Mouse (Mus musculus) urinary bladder, adult 2 months (tissue): ENCODE results near the gene Muc13. TPM values are rescaled to one million over a fixed set of nuclear protein-coding genes. Genes with fewer than 3 reads are reported as not detected.

Experiments
- DNase-seq: peaks from one replicate; pipeline ENCODE4 v3.0.0; 2022; ENCODE audit warnings: low spot score
- polyA plus RNA-seq: library from polyadenylated mRNA; depleted of rRNA; stranded (reverse); fragments of >200 nt; gene quantifications from 2 replicates; pipeline ENCODE4 v1.2.3, GENCODE M21; 2012

Gene Muc13
- polyA plus RNA-seq, 1 experiment: 0.04 TPM

DNA sequence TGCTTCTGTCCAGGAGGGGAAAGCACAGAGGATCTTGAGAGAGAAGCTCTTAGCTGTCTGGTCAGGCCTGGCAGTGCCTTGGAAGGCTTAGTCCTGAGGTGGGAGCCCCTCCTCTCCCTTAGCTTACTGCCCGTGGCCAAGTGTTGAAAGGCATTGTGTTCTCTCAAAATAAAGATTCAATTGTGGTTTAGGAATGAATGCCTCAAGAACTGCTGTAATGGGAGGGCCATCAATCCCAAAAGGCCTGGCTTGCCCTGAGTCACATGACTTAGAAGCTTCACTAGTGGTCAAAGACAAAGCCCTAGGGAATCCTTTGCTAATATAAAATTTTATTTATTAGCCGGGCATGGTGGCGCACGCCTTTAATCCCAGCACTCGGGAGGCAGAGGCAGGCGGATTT lies 30.8 kb downstream of the Muc13 start:
- DNase-seq: no peak

DNA sequence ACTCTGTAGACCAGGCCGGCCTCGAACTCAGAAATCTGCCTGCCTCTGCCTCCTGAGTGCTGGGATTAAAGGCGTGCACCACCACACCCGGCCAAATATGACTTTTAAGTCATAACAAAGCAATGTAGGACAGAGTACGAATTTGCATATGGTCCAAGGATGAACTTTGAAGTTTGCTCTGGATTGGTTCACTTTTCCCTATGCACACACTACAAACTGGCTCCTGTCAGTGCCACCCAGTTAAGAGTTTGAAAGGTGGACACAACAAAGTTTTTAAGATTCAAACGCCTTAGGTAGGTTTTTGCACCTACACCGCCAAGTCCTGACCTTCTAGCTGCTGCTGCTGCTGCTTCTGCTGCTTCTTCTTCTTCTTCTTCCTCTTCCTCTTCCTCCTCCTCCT lies 34.7 kb downstream of the Muc13 start:
- DNase-seq: no peak

DNA sequence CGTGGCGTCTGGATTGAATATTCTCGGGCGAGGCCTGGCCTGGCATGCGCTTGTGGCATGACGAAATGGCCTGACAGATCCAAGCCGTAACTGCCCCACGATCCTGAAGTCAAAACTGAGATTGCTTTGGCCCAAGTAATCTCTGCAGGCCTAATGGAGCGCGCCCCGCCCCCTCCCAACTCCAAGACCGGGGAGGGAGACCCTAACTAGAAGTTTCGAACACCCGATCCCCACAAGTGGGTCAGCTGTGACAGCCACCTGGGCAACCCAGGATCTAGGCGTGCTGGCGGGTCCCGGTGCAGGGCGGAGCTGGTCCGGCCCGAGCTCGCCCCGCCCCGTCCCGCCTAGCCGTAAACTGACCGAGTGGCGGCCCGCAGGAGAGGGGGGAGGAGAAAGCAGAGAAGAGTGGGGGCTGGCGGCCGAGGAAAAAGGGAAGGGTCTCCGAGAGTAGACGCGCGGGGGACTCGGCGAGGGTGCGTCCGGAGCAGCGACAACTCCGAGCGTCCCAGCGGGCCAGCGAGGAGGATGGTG lies 35.5 kb downstream of the Muc13 start, which contains the start of gene Itgb5:
TSS of gene Itgb5 (plus strand) at position 365 of the 531 bp plus-strand sequence.
- peak; percentile 80 for DNase-seq

DNA sequence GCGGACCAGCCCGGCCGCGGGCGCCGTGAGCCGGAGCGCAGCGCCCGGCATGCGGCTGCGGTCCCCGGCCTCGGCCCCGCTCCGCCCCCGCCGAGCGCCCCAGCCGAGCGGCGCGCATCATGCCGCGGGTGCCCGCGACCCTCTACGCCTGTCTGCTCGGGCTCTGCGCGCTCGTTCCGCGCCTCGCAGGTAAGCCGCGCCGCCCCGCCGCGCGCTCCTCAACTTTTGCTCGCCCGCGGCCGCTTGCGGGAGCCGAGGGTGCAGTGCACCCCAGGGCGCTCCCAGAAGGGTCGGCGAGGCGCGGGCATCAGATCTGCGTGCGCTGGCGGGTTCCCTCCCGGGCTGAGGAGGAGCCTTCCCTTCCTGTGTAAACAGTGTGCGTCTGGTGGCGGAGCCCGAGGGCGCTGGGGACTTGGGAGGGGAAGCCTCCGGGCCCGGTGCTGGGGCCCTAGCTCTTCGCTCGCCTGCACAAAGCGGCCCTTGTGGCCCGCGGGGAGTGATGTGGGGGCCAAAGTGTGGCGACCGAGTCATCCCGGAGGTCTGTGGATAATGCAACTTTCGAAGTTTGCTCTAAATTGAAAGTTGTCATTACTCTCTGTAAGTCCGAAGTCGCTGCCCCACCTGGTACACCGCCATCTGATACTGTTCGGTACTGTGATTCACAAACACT lies 36.1 kb downstream of the Muc13 start:
- DNase-seq: peak; percentile 66

DNA sequence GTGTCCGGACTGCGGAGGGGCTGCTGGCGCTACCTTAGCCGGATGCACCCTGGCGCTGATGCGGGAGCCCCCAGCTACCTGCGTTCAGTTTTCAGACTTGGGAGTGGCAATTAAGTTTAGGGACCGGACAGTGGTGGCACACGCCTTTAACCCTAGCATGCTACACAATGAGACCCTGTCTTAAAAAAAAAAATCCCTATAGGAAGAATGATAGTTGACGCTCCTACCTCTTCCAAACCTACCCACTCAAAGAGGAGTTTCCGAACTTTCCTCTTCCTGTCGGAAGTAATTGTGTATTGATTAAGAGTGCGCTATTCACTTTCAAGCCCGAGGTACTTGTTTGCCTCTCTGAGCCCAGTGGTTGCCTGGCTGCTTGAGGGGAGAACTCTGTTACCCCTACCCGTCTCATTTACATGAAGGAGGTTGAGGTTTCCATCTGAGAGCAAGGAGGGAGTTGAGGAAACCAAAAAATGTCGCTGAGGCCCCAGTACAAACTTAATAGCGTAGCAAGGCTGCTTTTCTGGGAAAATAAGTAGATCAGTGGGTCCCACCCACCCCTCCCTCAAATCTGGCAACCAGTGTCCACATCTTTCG lies 36.8 kb downstream of the Muc13 start:
- no peak for DNase-seq

DNA sequence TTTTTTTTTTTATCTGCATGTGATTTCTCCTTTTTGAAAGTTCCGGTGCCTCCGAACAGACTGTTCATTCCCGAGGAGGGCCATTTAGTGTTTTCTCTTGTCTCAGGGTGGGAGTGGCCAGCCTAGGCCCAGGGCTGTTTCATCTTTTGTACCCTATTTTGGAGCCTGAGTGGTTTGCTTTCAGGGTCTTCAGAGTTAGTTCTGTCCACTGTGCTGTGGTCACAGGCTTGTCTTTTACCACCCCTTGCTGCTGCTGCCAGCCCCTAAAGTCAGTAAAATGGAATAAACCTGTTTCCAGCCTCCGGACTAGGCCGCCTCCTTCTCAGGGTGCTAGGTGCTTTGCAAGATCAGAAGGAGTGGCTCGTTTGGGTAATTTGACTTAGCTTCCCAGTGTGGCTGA lies 38.2 kb downstream of the Muc13 start:
- DNase-seq: no peak

DNA sequence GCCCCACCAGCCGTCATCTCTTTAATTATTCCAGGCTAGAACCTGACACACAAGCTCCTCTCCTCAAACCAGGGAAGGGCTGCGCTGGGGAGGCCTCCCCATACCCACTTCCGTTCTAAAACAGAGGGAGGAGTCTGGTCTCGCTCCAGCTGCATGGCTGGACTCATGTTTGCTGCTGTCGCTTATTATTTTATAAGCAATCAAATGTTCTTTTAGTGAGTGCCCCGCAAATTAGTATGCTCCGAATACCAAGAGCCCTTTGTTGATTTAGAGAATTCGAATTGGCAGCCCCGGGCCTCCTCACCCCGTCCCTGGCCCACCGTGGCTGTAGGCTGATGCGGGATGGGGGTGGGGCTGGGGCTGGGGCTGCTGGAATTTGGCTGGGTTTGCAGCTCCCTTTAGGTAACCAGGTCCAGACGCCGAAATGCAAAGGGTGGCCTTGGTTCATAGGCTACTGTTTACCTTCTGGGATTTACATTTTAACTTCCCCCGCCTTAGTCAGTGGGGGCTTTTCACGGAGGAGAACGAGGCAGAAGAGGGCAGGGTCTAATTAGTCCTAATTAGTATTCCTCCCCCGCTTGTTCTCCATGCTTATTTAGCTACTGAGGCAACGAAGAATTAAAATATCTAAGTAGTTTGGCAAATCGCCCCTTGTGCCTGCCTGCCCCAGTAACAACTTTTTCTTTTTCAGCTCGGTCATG lies 39.0 kb downstream of the Muc13 start:
- DNase-seq: no peak

DNA sequence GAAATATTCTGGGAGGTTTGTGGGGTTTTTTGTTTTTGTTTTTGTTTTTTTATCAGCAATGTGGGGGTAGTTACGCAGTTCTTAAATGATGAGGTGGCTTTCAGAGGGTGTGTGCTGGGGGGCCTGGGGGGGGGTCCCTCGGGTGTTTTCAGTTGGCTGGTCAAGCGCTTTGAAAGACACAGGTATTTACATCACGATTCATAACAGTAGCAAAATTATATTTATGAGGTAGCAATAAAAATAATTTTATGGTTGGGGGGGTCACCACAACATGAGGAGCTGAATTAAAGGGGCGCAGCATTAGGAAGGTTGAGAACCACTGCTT lies 39.6 kb downstream of the Muc13 start:
- DNase-seq: no peak

DNA sequence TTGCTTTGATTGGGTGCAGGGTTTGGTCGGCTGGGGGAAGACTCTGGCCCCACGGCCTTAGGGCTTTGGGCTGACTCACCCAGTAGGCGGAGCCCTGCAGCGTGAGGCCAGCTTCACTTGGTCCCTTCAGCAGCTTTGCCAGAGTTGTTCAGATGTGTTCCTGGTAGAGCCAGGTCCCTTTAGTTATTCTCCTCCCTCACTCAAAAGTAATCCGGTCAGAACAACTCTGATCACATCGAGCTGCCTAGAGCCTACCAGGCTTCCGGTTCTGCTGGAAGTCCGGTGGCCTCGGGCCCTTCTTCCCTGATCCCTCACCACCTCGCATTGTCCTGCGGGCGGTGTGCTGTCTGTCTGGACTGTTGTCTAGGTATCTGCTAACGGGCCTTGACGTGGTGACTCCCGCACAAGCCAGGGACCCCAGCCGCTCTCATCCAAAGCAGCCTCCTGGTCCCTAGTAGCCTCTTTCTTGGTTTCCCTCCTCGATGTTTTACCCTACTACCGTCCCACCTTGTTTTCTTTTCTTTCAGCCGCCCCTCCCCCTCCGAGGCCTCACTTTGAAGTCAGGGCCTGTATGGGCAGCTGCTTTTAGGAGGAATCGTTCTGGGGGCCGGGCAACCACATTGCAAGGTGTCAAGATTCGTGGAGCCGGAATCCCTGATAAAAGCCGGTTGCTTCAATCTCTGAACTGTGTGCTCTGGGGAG lies 40.1 kb downstream of the Muc13 start:
- DNase-seq: peak; percentile 48

DNA sequence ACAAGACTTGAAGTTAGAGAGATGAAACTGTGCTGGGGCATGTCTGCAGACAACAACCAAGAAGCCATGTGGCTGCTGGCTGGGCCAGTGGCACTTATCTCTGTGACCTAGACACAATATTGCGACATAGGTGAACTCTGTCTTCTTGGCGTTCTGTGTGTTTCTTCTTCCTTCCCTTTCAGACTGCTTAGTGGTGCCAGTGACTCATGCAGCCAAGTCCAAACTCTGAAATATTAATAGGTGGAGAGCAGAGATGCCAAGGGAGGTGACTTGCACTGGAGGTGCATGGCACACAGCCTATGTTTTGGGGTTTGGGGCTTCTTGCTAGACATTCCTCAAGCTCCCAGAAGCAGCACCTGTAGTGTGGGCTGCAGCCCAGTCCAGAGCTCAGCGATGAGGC lies 42.8 kb downstream of the Muc13 start:
- DNase-seq: no peak

DNA sequence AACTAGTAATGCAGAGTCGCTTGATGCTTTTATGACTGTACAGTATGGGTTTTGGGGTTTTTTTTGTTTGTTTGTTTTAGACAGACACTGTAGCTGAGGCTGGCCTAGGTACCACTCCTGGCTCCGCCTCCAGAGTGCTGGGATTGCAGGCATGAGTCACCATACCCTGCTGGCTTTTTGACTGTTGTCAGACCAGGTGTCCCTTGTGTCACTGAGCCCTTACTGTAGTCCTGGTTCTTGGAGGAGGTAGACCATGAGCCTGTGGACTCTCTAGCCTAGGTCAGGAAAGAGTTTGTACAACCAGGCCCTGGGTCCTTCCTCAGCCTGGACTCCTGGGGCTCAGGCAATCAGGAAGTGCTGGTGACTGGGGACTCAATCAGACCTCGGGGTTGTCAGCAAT lies 43.4 kb downstream of the Muc13 start:
- DNase-seq: no peak

DNA sequence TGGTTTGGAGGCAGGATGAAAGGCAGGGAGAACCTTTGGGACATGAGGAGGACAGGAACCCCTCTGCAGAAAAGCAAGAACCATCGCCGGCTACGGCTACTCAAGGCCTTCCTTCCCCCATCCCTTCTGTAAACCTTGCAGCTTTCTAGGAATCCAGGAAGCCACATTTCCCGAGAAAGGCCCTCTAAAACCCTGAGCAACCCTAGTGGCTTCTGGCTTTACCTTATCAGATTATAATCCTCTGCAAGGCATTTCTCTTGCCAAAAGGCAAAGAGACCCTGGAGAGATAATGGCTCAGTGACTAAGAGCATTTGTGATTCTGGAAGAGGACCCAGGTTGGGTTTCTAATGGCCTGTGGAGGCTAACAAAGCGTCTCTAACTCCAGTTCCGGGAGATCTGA lies 46.8 kb downstream of the Muc13 start:
- DNase-seq: no peak

DNA sequence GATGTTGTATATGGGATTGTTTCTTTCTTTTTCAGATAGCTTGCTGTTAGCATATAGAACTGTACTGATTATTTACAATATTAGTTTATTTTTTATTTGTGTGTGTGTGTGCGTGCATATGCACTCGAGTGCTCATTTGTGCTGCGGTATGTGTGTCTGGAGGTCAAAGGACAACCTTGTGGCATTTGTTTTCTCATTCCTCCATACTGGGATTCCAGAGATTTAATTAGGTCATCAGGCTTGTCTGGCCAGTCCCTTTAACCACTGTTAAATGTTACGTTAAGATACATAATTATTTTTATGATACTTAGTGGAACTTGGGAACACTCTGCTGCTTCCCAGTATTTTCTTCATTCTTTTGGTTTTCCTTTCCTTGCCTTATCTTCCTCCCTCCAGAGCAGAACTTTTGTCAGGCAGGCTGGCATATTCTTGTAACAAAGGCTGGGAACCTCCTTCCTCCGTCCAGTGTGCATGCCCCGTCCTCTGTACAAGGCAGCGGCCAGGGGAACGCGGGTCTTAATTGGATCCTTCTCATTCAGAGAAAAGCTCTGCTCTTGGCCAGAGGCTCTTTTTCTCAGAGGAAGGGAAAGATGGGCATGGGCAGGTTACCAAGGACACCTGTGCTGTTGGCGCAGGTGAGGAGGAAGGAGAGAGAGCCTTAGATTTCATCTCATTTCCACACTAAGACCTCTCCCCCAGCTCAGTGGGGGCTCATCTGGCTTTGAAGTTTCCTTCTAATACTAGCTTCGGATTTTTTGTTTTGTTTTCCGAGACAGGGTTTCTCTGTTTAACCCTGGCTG lies 48.4 kb downstream of the Muc13 start:
- no peak for DNase-seq

DNA sequence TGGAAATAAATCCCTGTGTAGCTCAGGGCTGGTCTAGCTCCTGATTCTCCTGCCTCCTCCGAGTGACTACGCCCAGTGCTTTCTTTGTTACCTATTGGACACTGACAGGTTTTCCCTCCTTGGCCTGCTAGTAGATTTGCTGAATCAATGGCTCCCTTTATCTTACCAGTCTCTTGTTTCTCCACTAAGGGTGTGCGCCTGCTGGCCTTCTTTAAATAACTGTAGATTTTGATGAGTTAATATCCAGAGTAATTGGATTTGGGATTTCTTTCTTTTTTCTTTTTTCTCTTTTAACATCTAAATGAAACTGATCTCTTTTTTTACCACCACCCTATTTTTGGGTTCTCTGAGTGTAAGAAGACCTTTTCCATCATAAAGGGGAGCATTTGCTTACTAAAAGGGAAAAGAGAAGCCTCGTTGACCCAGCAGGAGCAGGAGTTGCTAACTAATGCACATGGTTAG lies 50.3 kb downstream of the Muc13 start:
- DNase-seq: no peak

DNA sequence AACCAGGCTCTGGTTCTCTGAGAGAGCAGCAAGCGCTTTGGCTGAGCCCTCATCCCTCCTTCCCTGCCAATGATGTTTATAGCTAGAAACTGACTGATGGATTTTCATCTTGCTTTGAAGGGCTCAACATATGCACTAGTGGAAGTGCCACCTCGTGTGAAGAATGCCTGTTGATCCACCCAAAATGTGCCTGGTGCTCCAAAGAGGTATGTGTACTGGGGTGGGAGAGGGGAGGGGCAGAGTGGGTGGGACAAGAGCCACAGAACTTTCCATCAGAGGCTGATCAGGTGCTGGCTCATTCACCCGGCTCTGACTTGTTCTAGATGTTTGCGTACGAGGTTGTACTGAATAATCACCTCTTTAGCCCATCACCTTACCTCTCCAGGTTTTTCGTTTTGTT lies 51.0 kb downstream of the Muc13 start:
- DNase-seq: no peak

DNA sequence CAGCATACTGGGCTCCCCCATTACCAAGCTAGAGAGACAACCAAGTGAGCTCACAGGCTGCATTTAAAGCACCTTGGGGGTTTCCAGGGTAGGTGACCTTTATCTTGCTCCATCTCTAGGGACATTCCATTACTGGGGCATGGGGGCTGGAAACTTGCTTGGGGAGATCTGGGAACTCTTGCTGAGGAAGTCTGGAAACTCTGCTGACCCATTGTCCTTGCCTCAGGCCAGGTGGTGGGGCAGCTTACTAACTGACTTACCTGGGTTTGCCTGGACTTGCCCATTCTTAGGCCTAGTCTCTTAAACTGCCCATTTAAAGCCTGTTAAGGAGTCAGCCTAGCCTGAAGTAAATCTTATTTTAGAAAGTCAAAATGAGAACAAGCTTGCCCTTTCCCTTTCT lies 59.4 kb downstream of the Muc13 start:
- no peak for DNase-seq

DNA sequence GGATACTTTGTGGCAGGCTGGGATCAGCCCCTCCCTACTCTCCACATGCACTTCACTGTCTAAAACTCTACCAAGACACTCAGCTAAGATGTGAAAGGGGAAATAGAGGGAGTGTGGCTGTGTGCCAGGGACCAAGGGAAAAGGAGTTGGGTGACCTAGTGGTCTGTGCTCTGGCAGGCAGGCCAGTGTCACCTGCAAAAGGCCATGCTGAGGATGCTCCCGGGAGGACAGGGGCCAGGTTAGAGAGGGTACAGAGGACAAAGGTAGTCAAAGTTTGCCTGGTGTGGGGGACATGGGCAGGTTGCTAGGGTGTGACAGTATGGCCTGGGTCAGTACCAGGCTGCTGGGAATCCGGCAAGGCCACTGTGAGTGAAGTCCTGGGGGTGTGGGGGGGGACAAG lies 64.9 kb downstream of the Muc13 start:
- no peak for DNase-seq

DNA sequence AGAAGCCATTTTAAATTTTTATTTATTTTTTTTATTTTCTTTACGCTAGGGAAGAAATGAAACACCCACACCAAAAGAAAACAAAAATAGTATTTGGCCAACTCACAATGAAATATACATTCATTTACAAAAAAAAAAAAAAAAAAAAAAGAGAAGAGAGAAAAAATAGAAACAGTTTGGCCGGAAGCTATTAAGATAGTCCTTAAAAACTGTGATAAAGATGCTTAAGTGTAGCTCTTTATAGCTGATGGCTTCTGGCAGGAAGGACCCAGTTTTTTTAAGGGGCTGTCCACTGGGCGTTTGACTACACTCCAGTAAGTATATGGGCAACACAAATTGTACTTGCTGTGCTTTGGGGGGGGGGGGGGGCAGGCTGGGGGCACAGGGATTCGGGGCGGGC lies 65.5 kb downstream of the Muc13 start:
- DNase-seq: no peak

DNA sequence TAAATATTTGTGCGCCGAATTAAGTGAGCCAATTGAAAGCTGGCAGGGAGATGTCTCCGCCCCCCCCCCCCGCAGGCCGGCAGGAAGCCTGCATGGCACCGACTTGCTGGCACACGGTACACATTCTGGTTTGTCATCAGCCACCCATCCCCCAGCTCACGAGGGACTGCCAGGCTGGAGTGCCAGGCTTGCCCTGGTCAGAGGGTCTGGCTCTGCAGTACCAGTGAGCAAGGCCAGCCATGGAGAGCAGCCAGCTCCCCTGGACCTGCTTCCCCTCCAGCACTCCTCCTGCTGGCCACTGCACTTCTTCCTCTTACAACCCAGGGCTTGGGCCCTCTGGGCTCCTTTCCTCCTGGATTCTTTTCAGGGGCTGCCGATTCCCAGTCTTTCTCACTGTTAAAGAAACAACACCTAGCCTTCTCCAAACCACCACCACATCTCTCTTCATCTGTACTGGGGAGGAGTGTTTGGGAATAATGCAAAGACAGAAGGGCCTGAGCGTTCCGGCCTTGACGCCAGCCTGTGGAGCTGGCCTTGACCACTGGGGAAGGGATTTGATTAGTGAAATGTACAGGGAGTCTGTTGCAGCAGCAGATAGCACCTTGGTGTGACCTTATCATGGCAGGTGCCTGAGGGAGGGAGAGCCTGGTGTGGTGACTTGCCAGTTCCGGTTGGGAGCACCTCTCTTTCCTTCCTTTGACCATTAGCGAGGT lies 66.3 kb downstream of the Muc13 start:
- peak; percentile 42 for DNase-seq

DNA sequence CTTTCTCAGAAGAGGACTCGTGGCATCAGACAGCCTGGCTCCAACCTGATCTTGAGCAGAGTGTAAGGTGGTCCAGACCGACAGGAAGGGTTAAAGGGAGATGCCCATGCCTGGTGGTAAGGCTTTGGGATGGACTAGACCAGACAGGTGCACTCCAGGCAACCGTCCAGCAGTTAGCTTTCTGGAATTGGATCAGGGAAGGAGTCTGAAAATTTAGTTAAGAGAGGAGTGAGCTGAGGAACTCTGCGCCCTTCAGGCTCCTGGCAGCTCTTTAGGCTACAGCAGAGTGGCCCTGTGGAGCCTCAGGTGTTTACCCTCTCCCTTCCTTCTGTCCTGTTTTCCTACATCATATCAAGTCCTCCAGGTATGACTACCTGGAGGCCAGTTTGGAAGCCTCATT lies 68.6 kb downstream of the Muc13 start:
- DNase-seq: no peak

DNA sequence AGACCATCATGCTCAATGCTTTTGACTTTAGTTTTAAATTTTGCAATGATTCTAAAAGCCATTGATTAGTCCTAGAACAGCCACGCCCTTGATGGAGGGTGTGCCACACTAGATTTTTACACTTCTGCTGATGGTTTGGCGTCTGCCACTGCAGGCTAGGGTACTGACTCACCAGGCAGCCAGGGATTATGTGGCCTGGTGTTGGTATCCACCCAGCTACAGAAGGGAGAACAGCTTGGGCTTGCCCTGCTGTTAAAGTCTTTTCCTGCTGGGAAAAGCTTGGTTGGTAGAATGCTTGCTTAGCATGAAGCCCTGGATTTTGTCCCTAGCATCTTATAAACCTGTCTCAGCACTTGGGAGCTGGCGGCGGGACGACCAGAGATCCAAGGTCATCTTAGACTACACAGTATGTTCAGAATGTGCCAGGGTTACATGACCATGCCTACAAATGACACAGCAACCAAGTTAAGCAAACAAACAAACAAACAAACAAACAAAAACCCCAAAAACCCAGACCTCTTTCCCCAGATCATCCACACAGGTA lies 69.4 kb downstream of the Muc13 start:
- DNase-seq: no peak
